Mouse (Mus musculus) left cerebral cortex, adult 6 months (tissue): ENCODE data around the gene Tymp. TPM values are rescaled to one million over a fixed set of nuclear protein-coding genes. Genes with fewer than 3 reads are reported as not detected.

Experiments used
- long read RNA-seq, 2 experiments: library from polyadenylated mRNA; unstranded; transcript quantifications; one replicate each; pipeline ENCODE4 v2.0.0; 2019 to 2020
- polyA plus RNA-seq: library from polyadenylated mRNA; unstranded; fragments of <200 nt; fragmentation: Nextera tagmentation; gene quantifications from 2 replicates; pipeline ENCODE4 v1.2.3, GENCODE M21; 2021

Tymp gene
- 4.8 and 6.2 TPM in 2 replicates for polyA plus RNA-seq
- long read RNA-seq, experiment 1, partial matches to known transcripts = 61 of 62 reads
- long read RNA-seq, experiment 1, other reads (novel, unspliced or antisense) = 1 of 62 reads
- long read RNA-seq, experiment 2, partial matches to known transcripts = 34 of 35 reads
- long read RNA-seq, experiment 2, other reads (novel, unspliced or antisense) = 1 of 35 reads

GRCm38 (mm10) chr15:89376957-89377356, at the start of gene Tymp:
Tymp (minus strand) TSS chr15:89377039.

GRCm38 (mm10) chr15:89425711-89426121, 48.9 kb upstream of the Tymp start, which contains the start of gene Cpt1b:
Cpt1b (minus strand) TSS chr15:89425863.

GRCm38 (mm10) chr15:89410118-89410517, 33.3 kb upstream of the Tymp start, which contains the start of gene Syce3:
Syce3 (minus strand) TSS chr15:89410503.

GRCm38 (mm10) chr15:89384617-89385016, 7.8 kb upstream of the Tymp start, which contains the start of gene Klhdc7b:
Klhdc7b (plus strand) TSS chr15:89384917.

GRCm38 (mm10) chr15:89378831-89379401, 2.1 kb upstream of the Tymp start, which contains the start of gene Odf3b:
Odf3b (minus strand) TSS chr15:89379282.

GRCm38 (mm10) chr15:89373762-89374248, 3.0 kb downstream of the Tymp start, which contains the start of gene Sco2:
Sco2 (minus strand) TSS chr15:89373846.

GRCm38 (mm10) chr15:89355241-89356187, 21.3 kb downstream of the Tymp start, which contains the start of the genes Lmf2 and Ncaph2:
Lmf2 (minus strand) TSS chr15:89355659.
Ncaph2 (plus strand) TSS chr15:89355719.

GRCm38 (mm10) chr15:89334271-89334670, 42.6 kb downstream of the Tymp start, which contains the start of gene Miox:
Miox (plus strand) TSS chr15:89334398.

GRCm38 (mm10) chr15:89322670-89323522, 53.9 kb downstream of the Tymp start, which contains the start of gene Adm2:
Adm2 (plus strand) TSS chr15:89322720.

Other genes starting within 250 kb of the Tymp start
- 5.8 TPM in 2 replicates for gene Hdac10, start 248.3 kb downstream of the Tymp start, polyA plus RNA-seq
- gene Mapk12, start 236.3 kb downstream of the Tymp start, polyA plus RNA-seq = 3.5 and 4.3 TPM in 2 replicates
- 25.6 and 28.0 TPM in 2 replicates for gene Mapk11, start 227.4 kb downstream of the Tymp start, polyA plus RNA-seq
- gene Plxnb2, start 196.3 kb downstream of the Tymp start, polyA plus RNA-seq = 10.8 and 11.9 TPM in 2 replicates
- 16.7 and 17.7 TPM in 2 replicates for gene Dennd6b, start 180.5 kb downstream of the Tymp start, polyA plus RNA-seq
- gene Ppp6r2, start 165.5 kb downstream of the Tymp start, polyA plus RNA-seq = 83.4 and 86.7 TPM in 2 replicates
- 46.3 and 74.4 TPM in 2 replicates for gene Sbf1, start 61.7 kb downstream of the Tymp start, polyA plus RNA-seq
- 0.19 TPM in 1 of 2 replicates, not detected in the other for gene Adm2, start 54.3 kb downstream of the Tymp start, polyA plus RNA-seq
- not detected in 2 replicates for gene Miox, start 42.6 kb downstream of the Tymp start, polyA plus RNA-seq
- 6.5 and 9.7 TPM in 2 replicates for gene Lmf2, start 21.4 kb downstream of the Tymp start, polyA plus RNA-seq
- 57.5 and 85.9 TPM in 2 replicates for gene Ncaph2, start 21.3 kb downstream of the Tymp start, polyA plus RNA-seq
- 43.8 and 46.1 TPM in 2 replicates for gene Sco2, start 3.2 kb downstream of the Tymp start, polyA plus RNA-seq
- gene Odf3b, start 2.2 kb upstream of the Tymp start, polyA plus RNA-seq = 2.2 and 2.9 TPM in 2 replicates
- gene Klhdc7b, start 7.9 kb upstream of the Tymp start, polyA plus RNA-seq = 0.22 and 0.72 TPM in 2 replicates
- 0.33 and 0.74 TPM in 2 replicates for gene Syce3, start 33.5 kb upstream of the Tymp start, polyA plus RNA-seq
- 0.24 and 0.31 TPM in 2 replicates for gene Cpt1b, start 48.8 kb upstream of the Tymp start, polyA plus RNA-seq
- gene C730034F03Rik, start 52.5 kb upstream of the Tymp start, polyA plus RNA-seq = 2.4 TPM in 2 replicates
- not detected in 2 replicates for gene Gm44502, start 52.7 kb upstream of the Tymp start, polyA plus RNA-seq
- 30.1 and 30.6 TPM in 2 replicates for gene Chkb, start 52.9 kb upstream of the Tymp start, polyA plus RNA-seq
- 43.4 and 57.8 TPM in 2 replicates for gene Mapk8ip2, start 76.9 kb upstream of the Tymp start, polyA plus RNA-seq
- 18.9 and 23.9 TPM in 2 replicates for gene Arsa, start 100.4 kb upstream of the Tymp start, polyA plus RNA-seq
- gene Shank3, start 122.6 kb upstream of the Tymp start, polyA plus RNA-seq = 3.5 and 12.0 TPM in 2 replicates
- 0.14 TPM in 1 of 2 replicates, not detected in the other for gene Acr, start 191.3 kb upstream of the Tymp start, polyA plus RNA-seq
- 21.0 and 23.7 TPM in 2 replicates for gene Rabl2, start 214.9 kb upstream of the Tymp start, polyA plus RNA-seq